Mouse (Mus musculus) CD4-positive, CD25-positive, alpha-beta regulatory T cell, adult 9 weeks (primary cell): ENCODE measurements around the gene Zmym4. TPM values are rescaled to one million over a fixed set of nuclear protein-coding genes. Genes with fewer than 3 reads are reported as not detected.

Experiments
- polyA plus RNA-seq: library from polyadenylated mRNA; unstranded; fragments of 100-300 nt; shearing (Covaris generic); gene quantifications from one replicate; pipeline ENCODE4 v1.2.1, GENCODE M21; 2017

Zmym4 gene
- polyA plus RNA-seq, result 21.2 TPM

GRCm38 (mm10) chr4:126967864-126968821 is at the start of gene Zmym4:
Zmym4 (minus strand) TSS chr4:126968135.

Other genes starting within 250 kb of the Zmym4 start
- not detected for gene Tfap2e, start 231.9 kb downstream of the Zmym4 start, polyA plus RNA-seq
- gene Ncdn, start 214.7 kb downstream of the Zmym4 start, polyA plus RNA-seq, result 61.2 TPM
- gene AU040320, start 214.6 kb downstream of the Zmym4 start, polyA plus RNA-seq, result 58.6 TPM
- gene Sfpq, start 53.2 kb upstream of the Zmym4 start, polyA plus RNA-seq, result 17.5 TPM
- 41.6 TPM for gene Zmym1, start 93.0 kb upstream of the Zmym4 start, polyA plus RNA-seq
- gene Zmym6, start 109.2 kb upstream of the Zmym4 start, polyA plus RNA-seq, result 38.8 TPM
- gene Tmem35b, start 155.6 kb upstream of the Zmym4 start, polyA plus RNA-seq, result 27.9 TPM
- 0.22 TPM for gene Dlgap3, start 201.1 kb upstream of the Zmym4 start, polyA plus RNA-seq